Mouse (Mus musculus) hindbrain, embryonic 16.5 days (tissue): ENCODE results near the gene F11r. TPM values are rescaled to one million over a fixed set of nuclear protein-coding genes. Genes with fewer than 3 reads are reported as not detected.
"Not testable (repeated sequence)": the region's sequence is repeated elsewhere in the genome, so short reads cannot be mapped to it uniquely, and the experiment has no call there.

Experiments
- ATAC-seq: fragments of 200-750 bp; cut with Nextera tagmentation; 2 replicates; pipeline ENCODE4 v1.8.0; 2017; ENCODE audit warnings: moderate TSS enrichment, moderate library complexity
- H3K27ac ChIP-seq: fragments of 300-500 bp; sonication (generic); 2 replicates; pipeline ENCODE4 v1.5.1; 2014; ENCODE audit warnings: low read depth, mild to moderate bottlenecking, control low read depth, low read length, moderate library complexity
- H3K27me3 ChIP-seq: fragments of 300-500 bp; sonication (generic); replicated peaks from 2 replicates; pipeline ENCODE4 v1.6.1; 2014; ENCODE audit warnings: low read length; ENCODE audit not compliant: control insufficient read depth, insufficient read depth
- H3K36me3 ChIP-seq: fragments of 300-500 bp; sonication (generic); 2 replicates; pipeline ENCODE4 v1.6.1; 2014; ENCODE audit warnings: mild to moderate bottlenecking, low read length, moderate library complexity, mixed read lengths; ENCODE audit not compliant: control insufficient read depth, insufficient read depth
- H3K4me1 ChIP-seq: fragments of 300-500 bp; sonication (generic); 2 replicates; pipeline ENCODE4 v1.6.1; 2014; ENCODE audit warnings: low read depth, low read length; ENCODE audit not compliant: control insufficient read depth, insufficient read depth
- H3K4me2 ChIP-seq: fragments of 300-500 bp; sonication (generic); 2 replicates; pipeline ENCODE4 v1.6.1; 2014; ENCODE audit warnings: mild to moderate bottlenecking, low read length, control low read depth, moderate library complexity
- H3K4me3 ChIP-seq: fragments of 300-500 bp; sonication (generic); 2 replicates; pipeline ENCODE4 v1.5.1; 2014; ENCODE audit warnings: mild to moderate bottlenecking, low read length, control low read depth, moderate library complexity
- H3K9ac ChIP-seq: fragments of 300-500 bp; sonication (generic); 2 replicates; pipeline ENCODE4 v1.6.1; 2014; ENCODE audit warnings: low read depth, mild to moderate bottlenecking, control low read depth, low read length, moderate library complexity
- H3K9me3 ChIP-seq: fragments of 300-500 bp; sonication (generic); 2 replicates; pipeline ENCODE4 v1.6.1; 2014; ENCODE audit warnings: mild to moderate bottlenecking, low read length, moderate library complexity; ENCODE audit not compliant: control insufficient read depth
- WGBS: fragments of 180-500 bp; shearing (Covaris S2); extraction: QIAGEN DNeasy Blood & Tissue Kit; methylation state at CpG from one replicate; pipeline ENCODE4 v1.1.7; 2014; 5-methylcytosine and 5-hydroxymethylcytosine counted together
- polyA plus RNA-seq: library from polyadenylated mRNA; unstranded; fragments of >200 nt; fragmentation: Nextera tagmentation; extraction: Ambion mirVana; gene quantifications from 2 replicates; pipeline ENCODE4 v1.2.1, GENCODE M21; 2015

Gene F11r
- polyA plus RNA-seq, 1 experiment from 2014 or later = 14.1 TPM

GRCm38 (mm10) chr1:171460551-171461503, 23.5 kb downstream of the F11r start:
- 92% methylated on average over 21 of the region's 22 CpGs for WGBS
- H3K27ac ChIP-seq = no peak overlapping the region
- no peak overlapping the region for H3K4me2 ChIP-seq
- H3K27me3 ChIP-seq = no peaks in the 10 kb centered on the region
- no peak overlapping the region for H3K4me3 ChIP-seq
- no peaks in the 10 kb centered on the region for H3K36me3 ChIP-seq
- no peak for ATAC-seq
- peaks cover 2% of the 10 kb centered on the region; the same call in 1 of the 2 replicates for H3K4me1 ChIP-seq
- no peaks in the 10 kb centered on the region for H3K9me3 ChIP-seq
- H3K9ac ChIP-seq = no peak overlapping the region

- Histone ChIP-seq H3K27me3 (no peaks in the 10 kb centered on the region), H3K9me3 (no peaks in the 10 kb centered on the region), H3K4me1 (peaks cover 2% of the 10 kb centered on the region; the same call in 1 of the 2 replicates), H3K9ac (no peak overlapping the region), H3K4me2 (no peak overlapping the region), H3K36me3 (no peaks in the 10 kb centered on the region), H3K27ac (no peak overlapping the region), H3K4me3 (no peak overlapping the region)
- 94% methylated on average over 3 of the region's 3 CpGs for WGBS
- no peak for ATAC-seq
Observed at GRCm38 (mm10) chr1:171463133-171463532, 25.8 kb downstream of the F11r start.

- Histone ChIP-seq H3K9me3 (no peaks in the 10 kb centered on the region), H3K4me2 (no peak overlapping the region), H3K36me3 (no peaks in the 10 kb centered on the region), H3K4me3 (no peak overlapping the region), H3K4me1 (no peaks in the 10 kb centered on the region), H3K9ac (no peak overlapping the region), H3K27me3 (no peaks in the 10 kb centered on the region), H3K27ac (no peak overlapping the region)
- ATAC-seq = no peak
- WGBS = 92% methylated on average over 5 of the region's 5 CpGs
Observed at GRCm38 (mm10) chr1:171465749-171466412, 28.5 kb downstream of the F11r start.

GRCm38 (mm10) chr1:171466565-171466964, 29.2 kb downstream of the F11r start:
- ATAC-seq = no peak
- no peaks in the 10 kb centered on the region for H3K9me3 ChIP-seq
- 83% methylated on average over 4 of the region's 4 CpGs for WGBS
- no peaks in the 10 kb centered on the region for H3K4me1 ChIP-seq
- no peaks in the 10 kb centered on the region for H3K36me3 ChIP-seq
- H3K9ac ChIP-seq = no peak overlapping the region
- no peaks in the 10 kb centered on the region for H3K27me3 ChIP-seq
- H3K4me3 ChIP-seq = no peak overlapping the region
- H3K4me2 ChIP-seq = no peak overlapping the region
- H3K27ac ChIP-seq = no peak overlapping the region

- no peaks in the 10 kb centered on the region for H3K4me1 ChIP-seq
- H3K4me3 ChIP-seq = no peak overlapping the region
- no peaks in the 10 kb centered on the region for H3K36me3 ChIP-seq
- H3K27ac ChIP-seq = no peak overlapping the region
- no peak overlapping the region for H3K4me2 ChIP-seq
- H3K27me3 ChIP-seq = no peaks in the 10 kb centered on the region
- no peaks in the 10 kb centered on the region for H3K9me3 ChIP-seq
- ATAC-seq = no peak
- WGBS = 89% methylated on average over 3 of the region's 3 CpGs
- no peak overlapping the region for H3K9ac ChIP-seq
Observed at GRCm38 (mm10) chr1:171469678-171470077, 32.3 kb downstream of the F11r start.

- Histone ChIP-seq H3K27me3 (no peaks in the 10 kb centered on the region), H3K4me1 (no peaks in the 10 kb centered on the region), H3K4me2 (no peak overlapping the region), H3K9ac (no peak overlapping the region), H3K36me3 (no peaks in the 10 kb centered on the region), H3K4me3 (no peak overlapping the region), H3K9me3 (no peaks in the 10 kb centered on the region), H3K27ac (no peak overlapping the region)
- WGBS = 29% methylated on average over 7 of the region's 7 CpGs
- no peak for ATAC-seq
Observed at GRCm38 (mm10) chr1:171470371-171470871, 33.1 kb downstream of the F11r start.

GRCm38 (mm10) chr1:171470896-171471295, 33.6 kb downstream of the F11r start:
- Histone ChIP-seq H3K27me3 (no peaks in the 10 kb centered on the region), H3K36me3 (no peaks in the 10 kb centered on the region), H3K4me2 (no peak overlapping the region), H3K4me3 (no peak overlapping the region), H3K9ac (no peak overlapping the region), H3K4me1 (no peaks in the 10 kb centered on the region), H3K27ac (no peak overlapping the region), H3K9me3 (no peaks in the 10 kb centered on the region)
- 89% methylated on average over 5 of the region's 5 CpGs for WGBS
- no peak for ATAC-seq

GRCm38 (mm10) chr1:171471452-171471851, 34.1 kb downstream of the F11r start:
- 65% methylated on average over 1 of the region's 1 CpGs for WGBS
- ATAC-seq = no peak
- no peak overlapping the region for H3K27ac ChIP-seq
- H3K27me3 ChIP-seq = no peaks in the 10 kb centered on the region
- H3K36me3 ChIP-seq = no peaks in the 10 kb centered on the region
- no peak overlapping the region for H3K9ac ChIP-seq
- no peak overlapping the region for H3K4me3 ChIP-seq
- H3K4me1 ChIP-seq = no peaks in the 10 kb centered on the region
- H3K4me2 ChIP-seq = no peak overlapping the region
- no peaks in the 10 kb centered on the region for H3K9me3 ChIP-seq

GRCm38 (mm10) chr1:171471941-171472340, 34.6 kb downstream of the F11r start:
- WGBS = 92% methylated on average over 8 of the region's 8 CpGs
- H3K9me3 ChIP-seq = not testable (repeated sequence)

More at GRCm38 (mm10) chr1:171471941-171472340, 34.6 kb downstream of the F11r start:
- not testable (repeated sequence) for H3K27ac ChIP-seq, H3K36me3 ChIP-seq, H3K9ac ChIP-seq, H3K27me3 ChIP-seq, H3K4me1 ChIP-seq, ATAC-seq, H3K4me3 ChIP-seq, H3K4me2 ChIP-seq
